Mouse (Mus musculus) ES-E14 (cell line): ENCODE measurements around the gene Hoxb2. TPM values are rescaled to one million over a fixed set of nuclear protein-coding genes. Genes with fewer than 3 reads are reported as not detected.

Experiments used
- DNase-seq: peaks from one replicate; pipeline ENCODE4 v3.0.0-alpha.2; 2013; ENCODE audit warnings: low read depth, low spot score
- H3K27ac ChIP-seq: 2 replicates; pipeline ENCODE4 v1.5.1; 2012; ENCODE audit warnings: low read depth, mild to moderate bottlenecking, low read length, moderate library complexity, mixed read lengths; ENCODE audit not compliant: poor library complexity, insufficient read depth, severe bottlenecking
- H3K36me3 ChIP-seq: 2 replicates; pipeline ENCODE4 v1.6.1; 2012; ENCODE audit warnings: mild to moderate bottlenecking, low read length, moderate library complexity, mixed read lengths; ENCODE audit not compliant: control insufficient read depth, poor library complexity, insufficient read depth, severe bottlenecking
- H3K4me1 ChIP-seq, 2 experiments: fragments of 150-350 bp in 1 of 2; sonication (generic) in 1 of 2; 2 replicates each; pipeline ENCODE4 v1.6.1; 2012; ENCODE audit warnings: low read length in 2 of 2, mild to moderate bottlenecking in 1 of 2, mixed read lengths in 1 of 2; ENCODE audit not compliant: control insufficient read depth in 2 of 2, insufficient read depth in 2 of 2, poor library complexity in 1 of 2
- H3K4me3 ChIP-seq, 2 experiments: fragments of 150-350 bp in 1 of 2; sonication (generic) in 1 of 2; 2 replicates each; pipeline ENCODE4 v1.5.1; 2012; ENCODE audit warnings: low read length in 2 of 2, low read depth in 1 of 2, mild to moderate bottlenecking in 1 of 2, mixed read lengths in 1 of 2; ENCODE audit not compliant: insufficient read depth in 1 of 2, poor library complexity in 1 of 2, severe bottlenecking in 1 of 2
- H3K9ac ChIP-seq: 2 replicates; pipeline ENCODE4 v1.6.1; 2012; ENCODE audit warnings: low read depth, mild to moderate bottlenecking, low read length, mixed read lengths; ENCODE audit not compliant: poor library complexity, insufficient read depth, severe bottlenecking
- H3K9me3 ChIP-seq: fragments of 150-350 bp; sonication (generic); 2 replicates; pipeline ENCODE4 v1.6.1; 2012; ENCODE audit warnings: low read depth, mild to moderate bottlenecking, low read length; ENCODE audit not compliant: control insufficient read depth, insufficient read depth
- CHD2 ChIP-seq: IDR thresholded peaks from 2 replicates; pipeline ENCODE4 v1.6.1; 2014; ENCODE audit warnings: mild to moderate bottlenecking, low read depth, low read length, inconsistent platforms
- HCFC1 ChIP-seq: IDR thresholded peaks from 2 replicates; pipeline ENCODE4 v1.6.1; 2012; ENCODE audit warnings: low read length, inconsistent platforms, borderline replicate concordance; ENCODE audit not compliant: insufficient read depth
- MAFK ChIP-seq: IDR thresholded peaks from 2 replicates; pipeline ENCODE4 v1.6.1; 2014; ENCODE audit warnings: mild to moderate bottlenecking, low read depth, low read length, inconsistent platforms; ENCODE audit not compliant: insufficient read depth
- ZC3H11A ChIP-seq: IDR thresholded peaks from 2 replicates; pipeline ENCODE4 v1.6.1; 2012; ENCODE audit warnings: low read depth, mild to moderate bottlenecking, inconsistent platforms, low read length, borderline replicate concordance
- ZNF384 ChIP-seq: IDR thresholded peaks from 2 replicates; pipeline ENCODE4 v1.6.1; 2012; ENCODE audit warnings: low read depth, low read length, inconsistent platforms
- in situ Hi-C, 2 experiments: fragments of 600-800 bp; cut with MboI; formaldehyde crosslinking; loops; one replicate each; pipeline ENCODE4 v1.15.1; 2025; ENCODE audit warnings: low sequenced_read_pairs in 2 of 2, inconsistent platforms in 1 of 2; ENCODE audit not compliant: unreplicated experiment in 2 of 2
- total RNA-seq: library from RNA; depleted of rRNA; stranded (reverse); fragments of 300-350 nt; gene quantifications from 2 replicates; pipeline ENCODE4 v1.2.3, GENCODE M21; 2012

Hoxb2 gene
- total RNA-seq, 1 experiment, result 0.62 TPM

- H3K9me3 ChIP-seq, result no peaks in the 10 kb centered on the region
- TF ChIP-seq MAFK, result no peak
- TF ChIP-seq ZC3H11A, result no peak
- no peak for TF ChIP-seq HCFC1
- no peak for TF ChIP-seq CHD2
- no peak for TF ChIP-seq ZNF384
- in situ Hi-C loops, result loop anchor here in 1 of 2 experiments (10.0 kb wide), 1 partner anchor 60 kb away; the partner anchor contains the start of gene Hoxb6
- H3K36me3 ChIP-seq, result no peaks in the 10 kb centered on the region
- no peak overlapping the region for H3K27ac ChIP-seq
- no peak overlapping the region for H3K9ac ChIP-seq
- peaks cover 0 to 5% of the 10 kb centered on the region in 2 experiments; a peak in 1 of 4 replicates for H3K4me1 ChIP-seq
- no peak for DNase-seq
- peak overlapping the region; percentile 29 to 58; a peak in 3 of 4 replicates for H3K4me3 ChIP-seq
Measured at GRCm38 (mm10) chr11:96354376-96354775, 4.1 kb downstream of the Hoxb2 start.

DNA sequence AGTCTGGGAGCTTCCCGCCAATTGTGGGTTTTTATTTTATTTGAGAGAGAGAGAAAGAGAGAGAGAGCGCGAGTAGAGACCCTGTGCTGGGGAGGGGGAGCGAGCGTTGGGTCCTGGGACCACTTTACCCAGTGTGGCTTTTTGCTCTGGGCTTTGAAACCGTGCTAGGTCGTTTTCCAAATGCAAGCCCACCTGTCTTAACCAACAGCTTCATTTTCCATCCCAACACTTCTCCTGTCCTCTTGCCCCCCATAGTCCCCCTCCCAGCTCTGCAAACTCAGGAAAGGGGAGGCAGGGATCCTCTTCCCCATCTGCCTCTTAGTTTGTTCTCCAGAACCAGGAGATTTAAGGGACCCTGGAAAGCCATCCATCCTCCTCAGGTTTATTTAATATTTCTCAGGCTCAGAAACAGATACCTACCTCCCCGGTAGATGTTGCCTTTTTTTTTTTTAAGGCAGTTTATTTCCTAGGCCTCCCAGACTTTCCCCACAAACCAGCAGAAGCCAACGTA, 4.5 kb downstream of the Hoxb2 start:
- no peaks in the 10 kb centered on the region for H3K36me3 ChIP-seq
- no peak for TF ChIP-seq MAFK
- TF ChIP-seq ZC3H11A, result no peak
- no peak for TF ChIP-seq ZNF384
- no peak for TF ChIP-seq CHD2
- TF ChIP-seq HCFC1, result no peak
- no peaks in the 10 kb centered on the region for H3K9me3 ChIP-seq
- DNase-seq, result no peak
- peaks cover 0 to 5% of the 10 kb centered on the region in 2 experiments; a peak in 1 of 4 replicates for H3K4me1 ChIP-seq
- no peak overlapping the region for H3K9ac ChIP-seq
- in situ Hi-C loops, result loop anchor here in 1 of 2 experiments (10.0 kb wide), 1 partner anchor 60 kb away; the partner anchor contains the start of gene Hoxb6
- H3K4me3 ChIP-seq, result peak overlapping the region; percentile 29 to 58; a peak in 3 of 4 replicates
- H3K27ac ChIP-seq, result no peak overlapping the region

- Histone ChIP-seq H3K9me3 (no peaks in the 10 kb centered on the region), H3K4me3 (no peak overlapping the region), H3K27ac (no peak overlapping the region), H3K9ac (no peak overlapping the region), H3K4me1 (peaks cover 0 to 7% of the 10 kb centered on the region in 2 experiments; a peak in 2 of 4 replicates), H3K36me3 (no peaks in the 10 kb centered on the region)
- in situ Hi-C loops, result no loop called here
- DNase-seq, result no peak
- peak; percentile 98 for TF ChIP-seq ZNF384
- TF ChIP-seq HCFC1, result no peak
- no peak for TF ChIP-seq MAFK
- TF ChIP-seq ZC3H11A, result no peak
- TF ChIP-seq CHD2, result peak; percentile 20; the same call in 1 of the 2 replicates
Measured at GRCm38 (mm10) chr11:96363807-96364206, 13.5 kb downstream of the Hoxb2 start.

DNA sequence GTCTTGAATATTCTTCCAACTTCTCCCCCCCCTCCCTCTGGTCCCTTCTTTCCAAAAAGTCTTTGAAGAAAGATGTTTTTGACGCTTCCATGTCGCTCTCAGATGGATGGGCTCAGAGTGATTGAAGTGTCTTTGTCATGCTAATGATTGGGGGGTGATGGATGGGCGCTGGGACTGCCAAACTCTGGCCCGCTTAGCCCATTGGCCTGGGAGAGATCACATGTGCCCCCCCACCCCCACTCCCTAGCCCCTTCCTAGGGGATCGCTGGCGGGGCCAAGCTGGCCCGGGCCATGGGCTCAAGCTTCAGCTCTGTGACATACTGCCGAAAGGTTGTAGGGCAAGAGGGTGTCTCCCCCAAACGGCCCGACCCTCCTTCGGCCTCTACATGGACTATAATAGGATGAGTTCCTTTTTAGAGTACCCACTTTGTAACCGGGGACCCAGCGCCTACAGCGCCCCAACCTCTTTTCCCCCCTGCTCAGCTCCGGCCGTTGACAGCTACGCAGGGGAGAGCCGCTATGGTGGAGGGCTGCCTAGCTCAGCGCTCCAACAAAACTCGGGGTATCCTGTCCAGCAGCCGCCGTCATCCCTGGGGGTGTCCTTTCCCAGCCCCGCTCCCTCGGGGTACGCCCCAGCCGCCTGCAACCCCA, 15.2 kb downstream of the Hoxb2 start, which contains the start of gene Hoxb1:
Gene Hoxb1, plus strand, starts transcription at position 312 of the 651 bp plus-strand sequence.
- H3K9ac ChIP-seq, result no peak within 1 kb of the TSS
- no peaks in the 10 kb centered on the region for H3K9me3 ChIP-seq
- no peak for DNase-seq
- no peaks in the 10 kb centered on the region for H3K36me3 ChIP-seq
- no peak within 1 kb of the TSS for H3K27ac ChIP-seq
- TF ChIP-seq CHD2 (no peak), ZNF384 (no peak), MAFK (no peak), ZC3H11A (no peak), HCFC1 (no peak)
- peaks cover 0 to 7% of the 10 kb centered on the region in 2 experiments; a peak in 2 of 4 replicates for H3K4me1 ChIP-seq
- peak within 1 kb of the TSS in 1 of 2 experiments; percentile 18; a peak in 2 of 4 replicates for H3K4me3 ChIP-seq
- in situ Hi-C loops, result no loop called here
